Mouse (Mus musculus) CH12F3 (cell line): ENCODE results near the gene Eif4a1.
"Not testable (repeated sequence)": the region's sequence is repeated elsewhere in the genome, so short reads cannot be mapped to it uniquely, and the experiment has no call there.

Source experiments
- in situ Hi-C: fragments of 300-500 bp; cut with MboI; formaldehyde crosslinking; loops from 2 replicates; pipeline ENCODE4 v1.14.3; 2020; ENCODE audit warnings: low sequenced_read_pairs

Gene Eif4a1

GRCm38 (mm10) chr11:69702886-69703285, 30.7 kb upstream of the Eif4a1 start:
- in situ Hi-C loops, result not testable (repeated sequence)

GRCm38 (mm10) chr11:69699595-69699994, 27.4 kb upstream of the Eif4a1 start:
- in situ Hi-C loops, result no loop called here

GRCm38 (mm10) chr11:69698574-69698973, 26.4 kb upstream of the Eif4a1 start:
- in situ Hi-C loops, result no loop called here

- in situ Hi-C loops, result no loop called here
These were observed 25.2 kb upstream of the Eif4a1 start for GRCm38 (mm10) chr11:69697396-69697795.

- in situ Hi-C loops, result no loop called here
These were observed 23.3 kb upstream of the Eif4a1 start, which contains the start of the genes Tnfsf12 and Tnfsfm13 for GRCm38 (mm10) chr11:69695361-69696181. TSS of gene Tnfsf12 (minus strand) at chr11:69695849. TSS of gene Tnfsfm13 (minus strand) at chr11:69696098.

- in situ Hi-C loops, result no loop called here
These were observed 22.8 kb upstream of the Eif4a1 start for GRCm38 (mm10) chr11:69695046-69695360.

- in situ Hi-C loops, result no loop called here
These were observed 21.3 kb upstream of the Eif4a1 start for GRCm38 (mm10) chr11:69693421-69693965.

- in situ Hi-C loops, result no loop called here
These were observed 20.6 kb upstream of the Eif4a1 start for GRCm38 (mm10) chr11:69692863-69693262.

- in situ Hi-C loops, result no loop called here
These were observed 20.1 kb upstream of the Eif4a1 start for GRCm38 (mm10) chr11:69692196-69692811.

GRCm38 (mm10) chr11:69689891-69690290, 17.7 kb upstream of the Eif4a1 start:
- in situ Hi-C loops, result no loop called here

- in situ Hi-C loops, result no loop called here
These were observed 14.8 kb upstream of the Eif4a1 start for GRCm38 (mm10) chr11:69687061-69687460.

- in situ Hi-C loops, result no loop called here
These were observed 14.2 kb upstream of the Eif4a1 start for GRCm38 (mm10) chr11:69686377-69686776.

GRCm38 (mm10) chr11:69685526-69686148, 13.4 kb upstream of the Eif4a1 start, which contains the start of gene Tnfsf13:
TSS of gene Tnfsf13 (minus strand) at chr11:69685784.
- in situ Hi-C loops, result no loop called here

GRCm38 (mm10) chr11:69684936-69685335, 12.7 kb upstream of the Eif4a1 start:
- in situ Hi-C loops, result no loop called here

- in situ Hi-C loops, result no loop called here
These were observed 12.0 kb upstream of the Eif4a1 start for GRCm38 (mm10) chr11:69684128-69684745.

- in situ Hi-C loops, result no loop called here
These were observed 11.4 kb upstream of the Eif4a1 start for GRCm38 (mm10) chr11:69683576-69683975.

- in situ Hi-C loops, result no loop called here
These were observed 10.8 kb upstream of the Eif4a1 start for GRCm38 (mm10) chr11:69682840-69683533.

- in situ Hi-C loops, result no loop called here
These were observed 10.1 kb upstream of the Eif4a1 start for GRCm38 (mm10) chr11:69682209-69682839.

- in situ Hi-C loops, result no loop called here
These were observed 9.3 kb upstream of the Eif4a1 start, which contains the start of gene Senp3 for GRCm38 (mm10) chr11:69681314-69682208. TSS of gene Senp3 (minus strand) at chr11:69682084.
